Mouse (Mus musculus): ENCODE data around the gene Zdhhc6. TPM values are rescaled to one million over a fixed set of nuclear protein-coding genes. Genes with fewer than 3 reads are reported as not detected.

The Zdhhc6 gene
- polyA plus RNA-seq, 1 experiment from 2014 or later = 112 TPM

DNA sequence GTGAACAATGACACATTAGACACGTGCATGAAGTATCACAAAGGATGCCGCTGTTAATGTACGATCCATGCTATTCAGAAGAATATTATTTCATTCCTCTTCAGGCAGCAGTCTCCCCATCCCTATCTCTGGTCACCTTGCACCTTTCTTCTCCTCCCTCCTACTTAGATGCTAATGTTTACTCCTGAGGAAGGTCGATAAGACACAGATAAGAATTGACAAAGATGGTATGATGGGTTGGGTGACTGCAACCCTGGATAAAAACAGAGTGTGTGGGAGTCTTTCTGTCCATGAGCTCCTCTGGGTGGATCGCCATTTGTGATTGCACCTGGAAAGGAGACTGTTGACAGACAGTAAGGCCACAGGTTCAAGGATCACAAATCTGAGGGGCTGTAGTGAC is 57.3 kb downstream of the Zdhhc6 start:
- H3K27ac ChIP-seq (ENCODE audit: low read depth, low read length) = no peak overlapping the region

DNA sequence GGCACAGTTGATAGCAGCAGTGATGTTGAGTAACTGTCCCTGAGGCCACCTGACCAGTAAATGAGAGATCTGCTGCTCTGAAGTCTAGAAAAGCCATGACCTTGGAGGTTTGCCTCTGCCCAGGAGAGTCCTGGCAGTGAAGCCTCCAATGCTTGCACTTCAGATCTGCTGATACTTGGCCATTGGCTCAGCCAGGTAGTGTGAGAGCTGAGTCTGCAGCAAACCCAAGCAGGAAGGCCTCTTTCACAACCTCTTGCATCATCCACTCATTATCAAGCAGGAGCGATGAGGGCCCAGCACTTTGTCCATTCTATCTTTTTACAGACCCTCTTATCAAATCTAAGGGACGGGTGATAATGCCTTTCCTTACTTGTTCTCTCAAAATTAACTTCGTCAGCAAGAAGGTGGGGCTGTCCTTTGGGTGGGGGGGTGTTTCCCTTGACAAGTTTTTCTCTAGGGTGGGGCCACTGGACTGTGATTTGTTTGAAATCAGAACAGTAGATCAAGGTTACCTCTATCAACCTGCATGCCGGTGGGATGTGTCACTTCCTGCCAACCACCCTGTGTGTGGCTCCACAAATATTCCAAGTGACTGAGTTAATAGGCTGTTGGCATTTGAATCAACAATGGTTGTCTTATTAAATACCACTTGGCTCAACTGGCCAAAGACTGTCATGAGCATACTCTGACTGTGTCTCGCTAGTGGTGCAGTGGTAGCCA is 58.0 kb downstream of the Zdhhc6 start:
- Histone ChIP-seq H3K36me3 (ENCODE audit: control insufficient read depth, insufficient read depth, low read length) (no peaks in the 10 kb centered on the region), H3K27ac (ENCODE audit: low read depth, low read length) (no peak overlapping the region), H3K4me3 (ENCODE audit: low read depth, low read length) (no peak overlapping the region), H3K9ac (ENCODE audit: low read length) (no peak overlapping the region), H3K27me3 (ENCODE audit: control insufficient read depth, insufficient read depth, low read length) (no peaks in the 10 kb centered on the region), H3K4me1 (ENCODE audit: control insufficient read depth, insufficient read depth, low read length) (peaks cover 12% of the 10 kb centered on the region), H3K9me3 (ENCODE audit: control insufficient read depth, low read length) (no peaks in the 10 kb centered on the region), H3K4me2 (no peak overlapping the region)
- WGBS = 94% methylated on average over 5 of the region's 5 CpGs
- DNase-seq (ENCODE audit: low spot score, missing footprints) (no peak), ATAC-seq (ENCODE audit: low FRiP score) (no peak)

More for the DNA sequence above, 57.3 kb downstream of the Zdhhc6 start:
- no peaks in the 10 kb centered on the region for H3K36me3 ChIP-seq (ENCODE audit: control insufficient read depth, insufficient read depth, low read length)
- ATAC-seq (ENCODE audit: low FRiP score) (no peak), DNase-seq (ENCODE audit: low spot score, missing footprints) (no peak)
- H3K4me2 ChIP-seq = no peak overlapping the region
- H3K9ac ChIP-seq (ENCODE audit: low read length) = no peak overlapping the region
- no peak overlapping the region for H3K4me3 ChIP-seq (ENCODE audit: low read depth, low read length)
- H3K4me1 ChIP-seq (ENCODE audit: control insufficient read depth, insufficient read depth, low read length) = peaks cover 8% of the 10 kb centered on the region
- H3K27me3 ChIP-seq (ENCODE audit: control insufficient read depth, insufficient read depth, low read length) = no peaks in the 10 kb centered on the region
- WGBS = 88% methylated on average over 5 of the region's 5 CpGs
- no peaks in the 10 kb centered on the region for H3K9me3 ChIP-seq (ENCODE audit: control insufficient read depth, low read length)

DNA sequence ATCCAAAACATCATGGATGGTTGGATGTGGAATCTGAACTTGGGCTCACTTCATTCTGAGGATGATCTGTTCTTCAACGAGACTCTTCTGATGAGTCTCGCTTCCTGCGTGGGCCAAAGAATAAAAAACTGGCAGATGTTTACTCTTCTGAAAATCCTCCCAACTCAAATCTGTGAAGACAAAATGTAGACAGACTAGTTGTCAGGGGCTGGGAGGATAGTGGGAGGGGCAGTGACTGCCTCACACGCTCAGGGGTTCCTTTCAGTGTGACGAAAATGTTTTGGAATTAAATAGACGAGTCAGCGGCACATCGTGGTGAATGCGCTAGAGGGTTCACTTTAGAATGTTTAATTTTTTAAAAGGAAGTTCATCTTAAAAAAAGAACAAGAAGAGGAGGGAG is 59.7 kb downstream of the Zdhhc6 start:
- H3K9me3 ChIP-seq (ENCODE audit: control insufficient read depth, low read length) = no peaks in the 10 kb centered on the region
- no peak overlapping the region for H3K9ac ChIP-seq (ENCODE audit: low read length)
- no peaks in the 10 kb centered on the region; the same call in 1 of the 2 replicates for H3K27me3 ChIP-seq (ENCODE audit: control insufficient read depth, insufficient read depth, low read length)
- DNase-seq (ENCODE audit: low spot score, missing footprints) (no peak), ATAC-seq (ENCODE audit: low FRiP score) (no peak)
- no peaks in the 10 kb centered on the region for H3K36me3 ChIP-seq (ENCODE audit: control insufficient read depth, insufficient read depth, low read length)
- no peak overlapping the region for H3K4me2 ChIP-seq
- 82% methylated on average over 9 of the region's 9 CpGs for WGBS
- no peak overlapping the region for H3K27ac ChIP-seq (ENCODE audit: low read depth, low read length)
- peaks cover 12% of the 10 kb centered on the region for H3K4me1 ChIP-seq (ENCODE audit: control insufficient read depth, insufficient read depth, low read length)
- H3K4me3 ChIP-seq (ENCODE audit: low read depth, low read length) = no peak overlapping the region

DNA sequence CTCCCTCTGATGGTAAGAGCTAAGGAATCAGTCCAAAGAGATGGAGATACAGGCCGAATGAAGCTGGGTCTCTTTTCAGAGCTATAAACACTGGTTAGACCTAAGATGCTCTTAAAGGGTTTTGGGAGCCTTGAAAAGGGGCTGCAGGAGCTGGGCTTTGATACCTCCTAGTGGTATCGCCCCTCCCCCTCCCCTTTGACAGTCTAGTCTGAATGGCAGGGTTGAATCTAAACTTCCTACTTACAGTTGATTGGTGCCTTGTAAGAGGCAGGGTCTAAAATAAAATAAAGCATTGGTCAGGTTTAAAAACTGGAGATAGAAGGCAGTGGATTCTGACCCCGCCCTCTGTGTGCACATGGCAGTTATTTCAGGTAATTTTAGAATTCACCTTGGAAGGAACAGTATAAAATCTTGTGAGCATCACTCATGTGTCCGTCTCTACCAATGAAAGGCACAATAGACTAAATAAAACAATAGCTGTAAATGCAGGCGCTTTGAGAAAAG is 61.3 kb downstream of the Zdhhc6 start:
- 6% methylated on average over 5 of the region's 5 CpGs for WGBS
- Histone ChIP-seq H3K4me1 (ENCODE audit: control insufficient read depth, insufficient read depth, low read length) (peaks cover 12% of the 10 kb centered on the region), H3K9ac (ENCODE audit: low read length) (peak overlapping the region; percentile 64), H3K27me3 (ENCODE audit: control insufficient read depth, insufficient read depth, low read length) (no peaks in the 10 kb centered on the region; the same call in 1 of the 2 replicates), H3K4me3 (ENCODE audit: low read depth, low read length) (peak overlapping the region; percentile 52), H3K9me3 (ENCODE audit: control insufficient read depth, low read length) (no peaks in the 10 kb centered on the region), H3K4me2 (peak overlapping the region; percentile 96), H3K36me3 (ENCODE audit: control insufficient read depth, insufficient read depth, low read length) (no peaks in the 10 kb centered on the region), H3K27ac (ENCODE audit: low read depth, low read length) (no peak overlapping the region; the same call in 1 of the 2 replicates)
- ATAC-seq (ENCODE audit: low FRiP score) (peak; percentile 25; the same call in 1 of the 2 replicates), DNase-seq (ENCODE audit: low spot score, missing footprints) (peak; percentile 93)

DNA sequence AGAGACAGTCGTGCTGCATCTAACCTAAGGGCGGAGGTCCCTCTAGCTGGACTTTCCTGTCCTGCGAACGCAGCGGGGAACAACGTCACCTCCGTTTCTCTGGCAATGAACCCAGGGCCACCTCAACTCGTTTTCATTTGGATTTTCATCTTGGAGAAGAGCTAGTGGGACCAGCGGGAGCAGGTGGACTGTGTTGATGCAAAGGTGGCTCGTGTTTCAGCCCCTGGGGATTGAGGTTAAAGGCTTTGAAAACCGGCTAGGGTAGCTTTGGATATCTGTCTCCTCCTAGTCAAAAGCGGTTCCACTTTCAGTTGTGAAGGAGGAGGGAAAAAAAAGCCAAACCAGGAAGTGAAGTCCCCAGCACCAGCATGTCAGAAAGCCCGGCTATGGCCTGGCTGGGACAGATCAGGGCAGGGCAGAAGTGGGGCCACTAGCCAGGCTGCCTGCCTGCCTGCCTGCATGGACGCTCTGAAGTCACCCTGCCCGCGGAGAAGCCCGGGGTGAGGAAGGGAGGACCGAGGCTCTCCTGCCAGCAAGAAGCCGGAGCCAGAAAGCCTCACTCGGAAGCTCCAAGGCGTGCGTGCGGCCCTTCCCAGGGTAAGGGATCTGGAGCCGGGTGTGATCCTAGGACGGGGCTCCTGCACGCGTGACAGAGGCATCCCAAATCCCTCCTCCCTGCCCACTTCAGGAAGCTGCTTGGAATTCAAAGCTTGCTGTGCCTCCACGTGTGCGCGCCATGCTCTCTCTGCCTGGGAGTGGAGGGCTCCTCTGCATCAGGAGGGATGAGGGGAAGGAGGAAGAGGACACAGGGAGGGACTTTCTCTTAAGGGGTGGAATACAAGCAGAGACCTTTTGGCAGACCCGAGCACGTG is 62.0 kb downstream of the Zdhhc6 start:
- Histone ChIP-seq H3K9ac (ENCODE audit: low read length) (peak overlapping the region; percentile 64), H3K9me3 (ENCODE audit: control insufficient read depth, low read length) (no peaks in the 10 kb centered on the region), H3K27ac (ENCODE audit: low read depth, low read length) (peak overlapping the region; percentile 9; the same call in 1 of the 2 replicates), H3K4me1 (ENCODE audit: control insufficient read depth, insufficient read depth, low read length) (peaks cover 12% of the 10 kb centered on the region), H3K4me2 (peak overlapping the region; percentile 96), H3K4me3 (ENCODE audit: low read depth, low read length) (peak overlapping the region; percentile 52), H3K36me3 (ENCODE audit: control insufficient read depth, insufficient read depth, low read length) (no peaks in the 10 kb centered on the region), H3K27me3 (ENCODE audit: control insufficient read depth, insufficient read depth, low read length) (no peaks in the 10 kb centered on the region; the same call in 1 of the 2 replicates)
- DNase-seq (ENCODE audit: low spot score, missing footprints) (peak; percentile 95), ATAC-seq (ENCODE audit: low FRiP score) (peak; percentile 84)
- WGBS = under 1% methylated on average over 32 of the region's 32 CpGs

DNA sequence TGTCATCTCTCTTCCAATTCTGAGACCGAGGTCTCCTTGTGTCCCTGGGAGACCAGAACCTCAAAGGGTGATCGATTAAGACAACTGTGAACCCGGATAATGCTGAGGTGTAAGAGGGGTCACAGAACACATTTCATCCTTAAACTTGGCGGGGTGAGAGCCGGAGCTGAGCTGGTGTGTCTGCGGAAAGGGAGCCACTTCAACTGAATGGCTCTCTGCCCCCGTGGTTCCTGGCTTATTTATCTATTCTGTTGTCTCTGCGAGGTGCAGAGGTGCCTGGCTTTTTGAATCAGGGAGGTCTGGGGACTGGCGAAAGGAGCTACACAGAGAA is 62.6 kb downstream of the Zdhhc6 start:
- Histone ChIP-seq H3K9ac (ENCODE audit: low read length) (peak overlapping the region; percentile 64), H3K4me2 (peak overlapping the region; percentile 96), H3K36me3 (ENCODE audit: control insufficient read depth, insufficient read depth, low read length) (no peaks in the 10 kb centered on the region), H3K4me3 (ENCODE audit: low read depth, low read length) (peak overlapping the region; percentile 52), H3K4me1 (ENCODE audit: control insufficient read depth, insufficient read depth, low read length) (peaks cover 12% of the 10 kb centered on the region), H3K27ac (ENCODE audit: low read depth, low read length) (no peak overlapping the region), H3K9me3 (ENCODE audit: control insufficient read depth, low read length) (no peaks in the 10 kb centered on the region), H3K27me3 (ENCODE audit: control insufficient read depth, insufficient read depth, low read length) (no peaks in the 10 kb centered on the region; the same call in 1 of the 2 replicates)
- ATAC-seq (ENCODE audit: low FRiP score) (peak; percentile 31), DNase-seq (ENCODE audit: low spot score, missing footprints) (no peak)
- 5% methylated on average over 9 of the region's 9 CpGs for WGBS

DNA sequence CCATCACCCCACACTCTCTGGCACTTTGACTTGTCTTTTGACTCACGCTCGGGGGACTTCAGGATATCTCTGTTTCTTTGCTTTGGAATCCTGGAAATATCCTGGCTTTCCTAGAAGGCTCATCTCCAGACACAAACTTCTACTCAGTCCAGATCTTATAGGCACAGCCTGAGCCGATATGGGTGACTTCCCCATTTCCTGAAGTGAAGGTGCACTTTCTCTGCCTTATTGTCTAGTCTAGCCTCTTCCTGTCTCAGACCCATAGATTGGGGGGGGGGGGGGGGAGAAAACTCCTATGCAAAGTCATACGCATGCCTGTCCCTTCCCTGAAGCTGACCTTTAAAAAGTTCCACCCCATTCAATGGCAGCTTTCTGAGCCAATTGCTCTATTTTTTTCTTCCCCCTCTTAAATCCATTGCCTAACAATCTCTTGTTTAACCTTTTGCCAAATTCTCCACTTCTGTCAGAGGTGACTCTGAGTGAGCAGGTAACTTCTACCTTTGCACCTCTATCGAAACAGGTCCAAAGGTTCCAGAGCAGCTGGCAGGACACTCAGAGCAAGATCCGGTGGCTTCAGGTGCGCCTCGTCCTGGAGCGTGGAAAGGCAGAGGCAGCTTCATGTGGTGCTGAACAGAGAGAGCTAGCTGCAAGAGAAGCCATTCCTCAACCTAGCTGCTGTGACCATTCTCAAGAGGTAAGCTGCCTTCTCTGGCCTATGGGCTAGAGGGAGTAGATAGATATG is 64.3 kb downstream of the Zdhhc6 start, which contains the start of gene Acsl5:
TSS of gene Acsl5 (plus strand) at position 556 of the 742 bp plus-strand sequence.
- Histone ChIP-seq H3K4me1 (ENCODE audit: control insufficient read depth, insufficient read depth, low read length) (peaks cover 12% of the 10 kb centered on the region), H3K4me2 (no peak within 1 kb of the TSS), H3K9ac (ENCODE audit: low read length) (no peak within 1 kb of the TSS), H3K9me3 (ENCODE audit: control insufficient read depth, low read length) (no peaks in the 10 kb centered on the region), H3K27me3 (ENCODE audit: control insufficient read depth, insufficient read depth, low read length) (no peaks in the 10 kb centered on the region; the same call in 1 of the 2 replicates), H3K36me3 (ENCODE audit: control insufficient read depth, insufficient read depth, low read length) (no peaks in the 10 kb centered on the region), H3K27ac (ENCODE audit: low read depth, low read length) (no peak within 1 kb of the TSS), H3K4me3 (ENCODE audit: low read depth, low read length) (no peak within 1 kb of the TSS)
- no peak for DNase-seq (ENCODE audit: low spot score, missing footprints)
- WGBS = 95% methylated on average over 9 of the region's 9 CpGs
- no peak for ATAC-seq (ENCODE audit: low FRiP score)

DNA sequence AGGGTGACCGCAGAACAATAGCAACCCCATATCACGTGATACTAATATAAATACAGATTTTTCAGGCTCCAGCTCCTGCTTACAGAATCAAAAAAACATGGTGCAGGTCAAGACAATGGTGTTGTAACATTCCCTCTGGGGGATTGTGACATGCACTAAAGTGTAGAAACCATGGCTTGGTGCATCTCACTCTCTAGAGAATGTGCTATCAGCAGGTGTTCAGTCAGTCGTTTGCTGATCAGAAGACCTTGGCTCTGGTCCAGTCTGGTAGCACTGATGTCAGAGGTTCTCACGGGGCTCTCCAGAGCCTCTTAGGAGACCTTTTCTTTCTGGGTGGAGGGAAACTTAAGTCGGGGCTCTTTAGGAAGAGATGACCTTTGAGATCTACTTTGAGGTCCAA is 65.4 kb downstream of the Zdhhc6 start:
- H3K9me3 ChIP-seq (ENCODE audit: control insufficient read depth, low read length) = no peaks in the 10 kb centered on the region
- ATAC-seq (ENCODE audit: low FRiP score) (no peak), DNase-seq (ENCODE audit: low spot score, missing footprints) (no peak)
- peaks cover 12% of the 10 kb centered on the region for H3K4me1 ChIP-seq (ENCODE audit: control insufficient read depth, insufficient read depth, low read length)
- no peaks in the 10 kb centered on the region for H3K36me3 ChIP-seq (ENCODE audit: control insufficient read depth, insufficient read depth, low read length)
- no peak overlapping the region for H3K27ac ChIP-seq (ENCODE audit: low read depth, low read length)
- H3K27me3 ChIP-seq (ENCODE audit: control insufficient read depth, insufficient read depth, low read length) = no peaks in the 10 kb centered on the region; the same call in 1 of the 2 replicates
- H3K4me2 ChIP-seq = no peak overlapping the region
- H3K4me3 ChIP-seq (ENCODE audit: low read depth, low read length) = no peak overlapping the region
- 87% methylated on average over 5 of the region's 5 CpGs for WGBS
- H3K9ac ChIP-seq (ENCODE audit: low read length) = no peak overlapping the region
